Mouse (Mus musculus) neural tube, embryonic 13.5 days (tissue): ENCODE measurements around the gene Cda. TPM values are rescaled to one million over a fixed set of nuclear protein-coding genes. Genes with fewer than 3 reads are reported as not detected.

Source experiments
- ATAC-seq: fragments of 200-750 bp; cut with Nextera tagmentation; 2 replicates; pipeline ENCODE4 v1.8.0; 2017; ENCODE audit warnings: low read depth, mild to moderate bottlenecking, moderate TSS enrichment, moderate library complexity
- H3K27ac ChIP-seq: fragments of 300-500 bp; sonication (generic); replicated peaks from 2 replicates; pipeline ENCODE4 v1.5.1; 2015; ENCODE audit warnings: moderate library complexity, mild to moderate bottlenecking, inconsistent platforms
- H3K27me3 ChIP-seq: fragments of 300-500 bp; sonication (generic); 2 replicates; pipeline ENCODE4 v1.6.1; 2015; ENCODE audit warnings: mild to moderate bottlenecking, inconsistent platforms
- H3K36me3 ChIP-seq: fragments of 300-500 bp; sonication (generic); 2 replicates; pipeline ENCODE4 v1.6.1; 2015; ENCODE audit warnings: mild to moderate bottlenecking, inconsistent platforms
- H3K4me1 ChIP-seq: fragments of 300-500 bp; sonication (generic); replicated peaks from 2 replicates; pipeline ENCODE4 v1.6.1; 2015; ENCODE audit warnings: inconsistent platforms
- H3K4me2 ChIP-seq: fragments of 300-500 bp; sonication (generic); 2 replicates; pipeline ENCODE4 v1.6.1; 2015; ENCODE audit warnings: inconsistent platforms, mild to moderate bottlenecking, moderate library complexity
- H3K4me3 ChIP-seq: fragments of 300-500 bp; sonication (generic); 2 replicates; pipeline ENCODE4 v1.5.1; 2015; ENCODE audit warnings: mild to moderate bottlenecking, inconsistent platforms
- H3K9ac ChIP-seq: fragments of 300-500 bp; sonication (generic); 2 replicates; pipeline ENCODE4 v1.6.1; 2015; ENCODE audit warnings: moderate library complexity, mild to moderate bottlenecking, inconsistent platforms
- H3K9me3 ChIP-seq: fragments of 300-500 bp; sonication (generic); 2 replicates; pipeline ENCODE4 v1.6.1; 2016; ENCODE audit warnings: inconsistent platforms
- WGBS: fragments of 180-500 bp; shearing (Covaris S2); methylation state at CpG from one replicate; pipeline ENCODE4 v1.1.7; 2015; 5-methylcytosine and 5-hydroxymethylcytosine counted together
- polyA plus RNA-seq: library from polyadenylated mRNA; unstranded; fragments of >200 nt; fragmentation: Nextera tagmentation; extraction: Ambion mirVana; gene quantifications from 2 replicates; pipeline ENCODE4 v1.2.1, GENCODE M21; 2015

The Cda gene
- polyA plus RNA-seq, 1 experiment from 2014 or later, result 6.4 TPM

- H3K9me3 ChIP-seq, result no peaks in the 10 kb centered on the region
- no peak overlapping the region for H3K4me2 ChIP-seq
- no peaks in the 10 kb centered on the region for H3K27me3 ChIP-seq
- ATAC-seq, result no peak
- H3K36me3 ChIP-seq, result no peaks in the 10 kb centered on the region
- WGBS, result 68% methylated on average over 9 of the region's 9 CpGs
- H3K27ac ChIP-seq, result no peak overlapping the region
- H3K4me3 ChIP-seq, result no peak overlapping the region
- peaks cover 13% of the 10 kb centered on the region for H3K4me1 ChIP-seq
- no peak overlapping the region for H3K9ac ChIP-seq
Measured at GRCm38 (mm10) chr4:138344891-138345545, 22.8 kb downstream of the Cda start.

- H3K9ac ChIP-seq, result no peak overlapping the region
- no peak for ATAC-seq
- H3K9me3 ChIP-seq, result no peaks in the 10 kb centered on the region
- H3K27me3 ChIP-seq, result no peaks in the 10 kb centered on the region
- no peak overlapping the region for H3K4me2 ChIP-seq
- 54% methylated on average over 10 of the region's 10 CpGs for WGBS
- peaks cover 13% of the 10 kb centered on the region for H3K4me1 ChIP-seq
- no peak overlapping the region for H3K27ac ChIP-seq
- H3K4me3 ChIP-seq, result no peak overlapping the region
- H3K36me3 ChIP-seq, result no peaks in the 10 kb centered on the region
Measured at GRCm38 (mm10) chr4:138343341-138343837, 24.4 kb downstream of the Cda start.

DNA sequence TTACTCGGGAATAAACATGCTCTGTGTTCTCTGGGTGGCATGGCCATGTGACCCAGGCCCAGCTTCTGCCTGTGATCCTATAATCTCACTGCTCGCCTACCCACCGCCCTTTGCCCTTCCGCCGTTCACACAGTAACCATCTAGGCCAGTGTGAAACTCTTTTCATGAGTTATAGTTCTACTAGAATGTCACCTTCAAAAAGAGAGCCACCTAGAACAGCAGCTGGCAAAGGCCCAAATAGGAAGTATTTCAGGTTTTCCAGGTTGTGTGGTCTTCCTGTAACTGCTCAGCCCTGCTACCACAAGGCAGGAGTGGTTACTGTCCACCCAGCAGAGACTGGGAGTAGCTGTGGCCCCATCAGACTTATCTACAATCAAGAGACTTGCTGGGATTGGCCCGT is 25.0 kb downstream of the Cda start:
- 84% methylated on average over 6 of the region's 6 CpGs for WGBS
- Histone ChIP-seq H3K4me1 (peaks cover 13% of the 10 kb centered on the region), H3K27ac (no peak overlapping the region), H3K36me3 (no peaks in the 10 kb centered on the region), H3K9me3 (no peaks in the 10 kb centered on the region), H3K4me2 (no peak overlapping the region), H3K4me3 (no peak overlapping the region), H3K27me3 (no peaks in the 10 kb centered on the region), H3K9ac (no peak overlapping the region)
- no peak for ATAC-seq

GRCm38 (mm10) chr4:138342048-138342447 is 25.7 kb downstream of the Cda start:
- no peaks in the 10 kb centered on the region for H3K36me3 ChIP-seq
- ATAC-seq, result no peak
- no peak overlapping the region for H3K9ac ChIP-seq
- H3K9me3 ChIP-seq, result no peaks in the 10 kb centered on the region
- no peak overlapping the region for H3K4me2 ChIP-seq
- H3K27me3 ChIP-seq, result no peaks in the 10 kb centered on the region
- peaks cover 13% of the 10 kb centered on the region for H3K4me1 ChIP-seq
- H3K27ac ChIP-seq, result no peak overlapping the region
- no peak overlapping the region for H3K4me3 ChIP-seq
- WGBS, result 82% methylated on average over 7 of the region's 7 CpGs

GRCm38 (mm10) chr4:138341393-138341792 is 26.4 kb downstream of the Cda start:
- 71% methylated on average over 8 of the region's 8 CpGs for WGBS
- Histone ChIP-seq H3K27me3 (no peaks in the 10 kb centered on the region), H3K9ac (no peak overlapping the region), H3K4me3 (no peak overlapping the region), H3K4me2 (no peak overlapping the region), H3K27ac (no peak overlapping the region), H3K4me1 (peaks cover 13% of the 10 kb centered on the region), H3K36me3 (no peaks in the 10 kb centered on the region), H3K9me3 (no peaks in the 10 kb centered on the region)
- no peak for ATAC-seq

GRCm38 (mm10) chr4:138339963-138340362 is 27.8 kb downstream of the Cda start:
- no peak overlapping the region for H3K27ac ChIP-seq
- H3K4me3 ChIP-seq, result no peak overlapping the region
- 37% methylated on average over 4 of the region's 4 CpGs for WGBS
- H3K36me3 ChIP-seq, result no peaks in the 10 kb centered on the region
- H3K9ac ChIP-seq, result no peak overlapping the region
- H3K9me3 ChIP-seq, result no peaks in the 10 kb centered on the region
- ATAC-seq, result no peak
- peaks cover 13% of the 10 kb centered on the region for H3K4me1 ChIP-seq
- H3K27me3 ChIP-seq, result no peaks in the 10 kb centered on the region
- H3K4me2 ChIP-seq, result no peak overlapping the region

DNA sequence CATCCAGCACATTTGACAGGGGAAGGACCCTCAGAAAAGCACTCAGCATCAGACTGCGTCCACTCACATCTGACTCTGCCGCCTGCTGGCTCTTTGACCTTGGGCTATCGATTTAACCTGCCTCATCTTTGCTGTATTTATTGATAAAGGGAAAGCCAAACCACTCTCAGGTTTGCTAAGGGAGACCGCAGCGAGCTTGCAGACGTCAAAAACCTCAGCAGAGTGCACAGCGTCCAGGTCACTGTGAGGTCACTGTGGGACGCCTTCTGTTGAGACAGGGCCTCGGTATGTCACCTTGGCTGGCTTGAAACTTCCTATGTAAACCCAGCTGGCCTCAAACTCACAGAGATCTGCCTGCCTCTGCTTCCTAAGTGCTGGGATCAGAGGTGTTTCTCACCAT is 30.5 kb downstream of the Cda start:
- Histone ChIP-seq H3K4me2 (no peak overlapping the region), H3K9me3 (no peaks in the 10 kb centered on the region), H3K4me3 (no peak overlapping the region), H3K27me3 (no peaks in the 10 kb centered on the region), H3K27ac (no peak overlapping the region), H3K4me1 (no peaks in the 10 kb centered on the region), H3K9ac (no peak overlapping the region), H3K36me3 (no peaks in the 10 kb centered on the region)
- 84% methylated on average over 9 of the region's 9 CpGs for WGBS
- no peak for ATAC-seq

DNA sequence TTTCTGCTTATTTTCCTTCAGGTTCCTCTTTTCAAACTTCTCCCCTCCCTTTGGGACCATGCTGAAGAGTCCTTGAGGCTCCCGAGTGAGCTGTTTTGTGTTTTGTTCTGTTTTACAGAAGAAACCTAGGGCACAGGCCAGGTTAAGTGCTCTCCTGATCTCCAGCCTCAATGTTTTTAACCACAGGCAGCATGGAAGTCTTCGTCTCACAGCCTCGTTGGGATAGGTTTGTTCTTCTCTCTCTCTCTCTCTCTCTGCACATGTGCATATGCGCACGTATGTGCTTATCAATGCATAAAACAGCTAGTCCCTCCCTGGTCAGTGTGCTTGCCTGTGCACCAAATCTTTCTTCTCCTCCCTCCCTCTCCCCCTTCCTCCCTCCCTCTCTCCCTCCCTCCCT is 30.9 kb downstream of the Cda start:
- Histone ChIP-seq H3K9ac (no peak overlapping the region), H3K36me3 (no peaks in the 10 kb centered on the region), H3K4me2 (no peak overlapping the region), H3K4me1 (no peaks in the 10 kb centered on the region), H3K27me3 (no peaks in the 10 kb centered on the region), H3K9me3 (no peaks in the 10 kb centered on the region), H3K4me3 (no peak overlapping the region), H3K27ac (no peak overlapping the region)
- WGBS, result 73% methylated on average over 5 of the region's 5 CpGs
- ATAC-seq, result no peak

GRCm38 (mm10) chr4:138335648-138336047 is 32.1 kb downstream of the Cda start:
- Histone ChIP-seq H3K36me3 (no peaks in the 10 kb centered on the region), H3K27ac (no peak overlapping the region), H3K9ac (no peak overlapping the region), H3K4me2 (no peak overlapping the region), H3K9me3 (no peaks in the 10 kb centered on the region), H3K4me1 (no peaks in the 10 kb centered on the region), H3K27me3 (no peaks in the 10 kb centered on the region; the same call in 1 of the 2 replicates), H3K4me3 (no peak overlapping the region)
- no peak for ATAC-seq
- WGBS, result 82% methylated on average over 6 of the region's 6 CpGs

DNA sequence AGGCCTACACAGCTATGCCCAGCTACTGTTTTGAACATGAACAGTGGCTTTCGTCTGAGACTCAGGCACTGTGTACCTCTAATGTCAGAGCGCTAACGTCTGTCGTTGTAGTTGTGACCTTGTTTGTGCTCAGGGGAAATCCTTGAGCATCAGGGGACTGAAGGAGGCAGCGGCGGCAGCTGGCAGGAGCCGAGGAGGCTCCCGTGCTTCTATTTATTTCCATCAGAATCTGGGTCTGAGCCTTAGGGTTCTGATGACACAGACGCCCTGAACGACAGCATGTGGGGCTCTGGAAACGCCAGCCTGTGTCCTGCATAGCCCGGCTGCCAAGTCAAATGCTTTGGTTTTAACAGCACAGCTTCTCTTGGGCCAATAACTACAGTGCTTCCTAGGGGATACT is 32.8 kb downstream of the Cda start:
- no peak for ATAC-seq
- Histone ChIP-seq H3K27me3 (no peaks in the 10 kb centered on the region; the same call in 1 of the 2 replicates), H3K4me1 (no peaks in the 10 kb centered on the region), H3K27ac (no peak overlapping the region), H3K4me2 (no peak overlapping the region), H3K4me3 (no peak overlapping the region), H3K9ac (no peak overlapping the region), H3K36me3 (no peaks in the 10 kb centered on the region), H3K9me3 (no peaks in the 10 kb centered on the region)
- 75% methylated on average over 12 of the region's 12 CpGs for WGBS

- no peak overlapping the region for H3K9ac ChIP-seq
- no peaks in the 10 kb centered on the region; the same call in 1 of the 2 replicates for H3K27me3 ChIP-seq
- no peak for ATAC-seq
- 87% methylated on average over 4 of the region's 4 CpGs for WGBS
- no peak overlapping the region for H3K27ac ChIP-seq
- H3K4me2 ChIP-seq, result no peak overlapping the region
- H3K4me3 ChIP-seq, result no peak overlapping the region
- H3K4me1 ChIP-seq, result peaks cover 1% of the 10 kb centered on the region; the same call in 1 of the 2 replicates
- H3K36me3 ChIP-seq, result no peaks in the 10 kb centered on the region
- H3K9me3 ChIP-seq, result no peaks in the 10 kb centered on the region
Measured at GRCm38 (mm10) chr4:138333135-138333534, 34.7 kb downstream of the Cda start.

GRCm38 (mm10) chr4:138331647-138332046 is 36.1 kb downstream of the Cda start:
- no peaks in the 10 kb centered on the region for H3K9me3 ChIP-seq
- no peak overlapping the region for H3K27ac ChIP-seq
- ATAC-seq, result no peak
- WGBS, result 85% methylated on average over 9 of the region's 9 CpGs
- H3K4me2 ChIP-seq, result no peak overlapping the region
- peaks cover 5% of the 10 kb centered on the region; the same call in 1 of the 2 replicates for H3K4me1 ChIP-seq
- no peak overlapping the region for H3K9ac ChIP-seq
- no peak overlapping the region for H3K4me3 ChIP-seq
- H3K36me3 ChIP-seq, result no peaks in the 10 kb centered on the region
- no peaks in the 10 kb centered on the region; the same call in 1 of the 2 replicates for H3K27me3 ChIP-seq

GRCm38 (mm10) chr4:138330264-138330671 is 37.5 kb downstream of the Cda start:
- Histone ChIP-seq H3K36me3 (no peaks in the 10 kb centered on the region), H3K9me3 (no peaks in the 10 kb centered on the region), H3K27ac (no peak overlapping the region), H3K4me2 (no peak overlapping the region), H3K9ac (no peak overlapping the region), H3K27me3 (no peaks in the 10 kb centered on the region; the same call in 1 of the 2 replicates), H3K4me3 (no peak overlapping the region), H3K4me1 (peaks cover 12% of the 10 kb centered on the region)
- no peak for ATAC-seq
- 46% methylated on average over 15 of the region's 15 CpGs for WGBS
